Mouse (Mus musculus) left cerebral cortex, postnatal 10 days (tissue): Measurements from ENCODE around the gene Relch. TPM values are rescaled to one million over a fixed set of nuclear protein-coding genes. Genes with fewer than 3 reads are reported as not detected.
A peak's percentile ranks its signal among the peaks of the same experiment; 100 is the strongest.
"Not testable (repeated sequence)": the region's sequence is repeated elsewhere in the genome, so short reads cannot be mapped to it uniquely, and the experiment has no call there.

Experiments
- DNase-seq, 2 experiments: peaks; one replicate each; pipeline ENCODE4 v3.0.0; 2021 to 2022; ENCODE audit warnings: low spot score in 2 of 2, mixed read lengths in 1 of 2; ENCODE audit errors: extremely low spot score in 1 of 2
- intact Hi-C: fragments of 180-260 bp; cut with DNase I; formaldehyde crosslinking; loops from one replicate; pipeline ENCODE4 v1.15.1; 2025
- total RNA-seq, 2 experiments: library from RNA; stranded (reverse); gene quantifications; 2 replicates each; pipeline ENCODE4 v1.2.3; 2021

Gene Relch
- total RNA-seq, 2 experiments from 2014 or later, result 104 to 108 TPM

GRCm38 (mm10) chr1:105735318-105735717 lies 71.7 kb downstream of the Relch start:
- no peak for DNase-seq
- intact Hi-C loops, result no loop called here

- no peak for DNase-seq
- intact Hi-C loops, result no loop called here
Measured at GRCm38 (mm10) chr1:105738334-105738733, 74.7 kb downstream of the Relch start.

GRCm38 (mm10) chr1:105739493-105739892 lies 75.8 kb downstream of the Relch start:
- DNase-seq, result no peak
- intact Hi-C loops, result no loop called here

GRCm38 (mm10) chr1:105742481-105742880 lies 78.8 kb downstream of the Relch start:
- no peak for DNase-seq
- intact Hi-C loops, result loop anchor here (10.0 kb wide), 1 partner anchor 282 kb away; no protein-coding TSS in a partner anchor

GRCm38 (mm10) chr1:105746444-105746843 lies 82.8 kb downstream of the Relch start:
- no peak for DNase-seq
- intact Hi-C loops, result loop anchor here (5.0 to 10.0 kb wide), 2 partner anchors 246 to 278 kb away; partner anchors contain the start of gene Zcchc2

- DNase-seq, result no peak
Measured at GRCm38 (mm10) chr1:105746858-105747596, 83.4 kb downstream of the Relch start.

GRCm38 (mm10) chr1:105748091-105748799 lies 84.6 kb downstream of the Relch start:
- DNase-seq, result no peak
- intact Hi-C loops, result loop anchor here (5.0 to 10.0 kb wide), 2 partner anchors 244 to 277 kb away; partner anchors contain the start of gene Zcchc2

More at GRCm38 (mm10) chr1:105746858-105747596, 83.4 kb downstream of the Relch start:
- intact Hi-C loops, result loop anchor here (5.0 to 10.0 kb wide), 2 partner anchors 245 to 278 kb away; partner anchors contain the start of gene Zcchc2

GRCm38 (mm10) chr1:105752196-105752595 lies 88.5 kb downstream of the Relch start:
- intact Hi-C loops, result no loop called here
- DNase-seq, result no peak

- no peak for DNase-seq
- intact Hi-C loops, result no loop called here
Measured at GRCm38 (mm10) chr1:105752944-105753343, 89.3 kb downstream of the Relch start.

- no peak for DNase-seq
- intact Hi-C loops, result no loop called here
Measured at GRCm38 (mm10) chr1:105758798-105759197, 95.1 kb downstream of the Relch start.

GRCm38 (mm10) chr1:105759422-105760165 lies 95.9 kb downstream of the Relch start:
- intact Hi-C loops, result no loop called here
- DNase-seq, result no peak

GRCm38 (mm10) chr1:105765586-105765985 lies 101.9 kb downstream of the Relch start:
- intact Hi-C loops, result no loop called here
- DNase-seq, result no peak

- intact Hi-C loops, DNase-seq: not testable (repeated sequence)
Measured at GRCm38 (mm10) chr1:105766099-105766498, 102.4 kb downstream of the Relch start.

GRCm38 (mm10) chr1:105768397-105768796 lies 104.7 kb downstream of the Relch start:
- intact Hi-C loops, result no loop called here
- no peak for DNase-seq

GRCm38 (mm10) chr1:105770685-105771084 lies 107.0 kb downstream of the Relch start:
- DNase-seq, result no peak
- intact Hi-C loops, result no loop called here

GRCm38 (mm10) chr1:105776426-105776825 lies 112.8 kb downstream of the Relch start:
- intact Hi-C loops, result no loop called here

GRCm38 (mm10) chr1:105780079-105780456 lies 116.4 kb downstream of the Relch start:
- DNase-seq, result no peak
- intact Hi-C loops, result loop anchor here (5.0 kb wide), 1 partner anchor 212 kb away; the partner anchor contains the start of gene Zcchc2

More at GRCm38 (mm10) chr1:105776426-105776825, 112.8 kb downstream of the Relch start:
- DNase-seq, result no peak

- intact Hi-C loops, result loop anchor here (5.0 kb wide), 1 partner anchor 212 kb away; the partner anchor contains the start of gene Zcchc2
- DNase-seq, result peak; percentile 29 to 75
Measured at GRCm38 (mm10) chr1:105780457-105781364, 117.0 kb downstream of the Relch start, which contains the start of gene Tnfrsf11a. Tnfrsf11a (plus strand) TSS chr1:105780718.
